9 mouse cellular contexts compared by ENCODE assay signal in genomic region chr2:61138625-61138997, GRCm38 (mm10).
A peak's percentile ranks its signal among the peaks of the same experiment; 100 is the strongest.
DNase-seq lines count a peak whose midpoint lies in the region; ATAC-seq and TF ChIP-seq lines count a peak whose summit lies in the region.
"Had no signal": no experiment of that assay in that cellular context is flagged by ENCODE, and none has a peak within 500 bp of the region (broad histone marks: within the 10 kb centered on the region; RNA-seq: fewer than 3 reads in every experiment).

No protein-coding gene starts in this region.

- DNase-seq in layer of hippocampus, adult 11-12 months (ENCODE audit: low spot score): peak; percentile 6
- DNase-seq in layer of hippocampus, adult 9-11 months: no peak
- no peak for DNase-seq in cerebellum, postnatal 4 days (ENCODE audit: low spot score in 2 of 2)
- no peak for DNase-seq in left cerebral cortex, postnatal 4 days

- no peaks in the 10 kb centered on the region for H3K27me3 ChIP-seq in heart, embryonic 14.5 days (ENCODE audit: control insufficient read depth, insufficient read depth, low read length)
- no peaks in the 10 kb centered on the region for H3K27me3 ChIP-seq in liver, embryonic 15.5 days

- 32% methylated on average over 3 of the region's 3 CpGs for WGBS in heart, embryonic 14.5 days
- 20% methylated on average over 3 of the region's 3 CpGs for WGBS in liver, embryonic 15.5 days (ENCODE audit: insufficient replicate concordance)

- peak overlapping the region; percentile 56; the same call in 1 of the 2 replicates for H3K27ac ChIP-seq in cortical plate, adult 2 months (ENCODE audit: insufficient read depth, low read length)
- H3K27ac ChIP-seq in heart, embryonic 14.5 days (replicated peaks in 1 of 2; ENCODE audit: control insufficient read depth in 1 of 2, insufficient read depth in 1 of 2, low read depth in 2 of 2, low read length in 2 of 2): peak overlapping the region; percentile 67 to 74
- 0 out of 2 replicates have a peak overlapping the region, but pooled peaks have one; percentile 10 for H3K27ac ChIP-seq in liver, embryonic 15.5 days (replicated peaks)

- H3K9ac ChIP-seq in heart, embryonic 14.5 days (ENCODE audit: low read length): no peak overlapping the region
- no peak overlapping the region for H3K9ac ChIP-seq in liver, embryonic 15.5 days

- intact Hi-C loops in left cerebral cortex, postnatal 4 days (cut with DNase I): no loop called here

- peak overlapping the region; percentile 62 for H3K4me2 ChIP-seq in heart, embryonic 14.5 days (ENCODE audit: low read length)
- no peak overlapping the region for H3K4me2 ChIP-seq in liver, embryonic 15.5 days
- H3K4me2 ChIP-seq: midbrain, embryonic 11.5 days had no signal

- no peak for TF ChIP-seq CTCF in cortical plate, adult 2 months (IDR thresholded peaks at IDR 0.05; ENCODE audit: extremely low read depth, insufficient read depth, low read length)

- no peaks in the 10 kb centered on the region; the same call in none of the 2 replicates for H3K4me1 ChIP-seq in cortical plate, adult 2 months (ENCODE audit: control insufficient read depth, insufficient read depth, low read length)
- peaks cover 11 to 21% of the 10 kb centered on the region in 2 experiments for H3K4me1 ChIP-seq in heart, embryonic 14.5 days (ENCODE audit: control insufficient read depth in 2 of 2, insufficient read depth in 2 of 2, low read length in 2 of 2)
- H3K4me1 ChIP-seq in liver, embryonic 15.5 days (replicated peaks): no peaks in the 10 kb centered on the region

- no peaks in the 10 kb centered on the region for H3K36me3 ChIP-seq in heart, embryonic 14.5 days (ENCODE audit: control insufficient read depth, insufficient read depth, low read length)
- no peaks in the 10 kb centered on the region for H3K36me3 ChIP-seq in liver, embryonic 15.5 days (replicated peaks)

- TF ChIP-seq POLR2A in cortical plate, adult 2 months (IDR thresholded peaks at IDR 0.05; ENCODE audit: extremely low read depth, insufficient read depth, low read length): no peak

- H3K9me3 ChIP-seq in heart, embryonic 14.5 days (ENCODE audit: control insufficient read depth, low read length): no peaks in the 10 kb centered on the region
- no peaks in the 10 kb centered on the region for H3K9me3 ChIP-seq in liver, embryonic 15.5 days (replicated peaks)

- no peak overlapping the region for H3K4me3 ChIP-seq in cortical plate, adult 2 months (ENCODE audit: insufficient read depth, low read length)
- no peak overlapping the region for H3K4me3 ChIP-seq in heart, embryonic 14.5 days (ENCODE audit: control insufficient read depth in 1 of 2, insufficient read depth in 1 of 2, low read depth in 1 of 2, low read length in 2 of 2)
- no peak overlapping the region for H3K4me3 ChIP-seq in liver, embryonic 15.5 days (replicated peaks)

- ATAC-seq in heart, embryonic 14.5 days (ENCODE audit: insufficient number of reproducible peaks, insufficient read depth, low FRiP score, low read depth): no peak
- no peak for ATAC-seq in liver, embryonic 15.5 days (ENCODE audit: insufficient read depth)
- ATAC-seq in activated CD4-positive, CD25-positive, alpha-beta regulatory T cell, adult 4 months: no peak

Comparison
In these comparisons a context has a peak if more than half of its experiments do, and no peak if none do; other contexts are left out.
1. H3K27ac ChIP-seq: peak in every context shown above with its lines; median percentile 70 in heart, embryonic 14.5 days; 56 in cortical plate, adult 2 months; 10 in liver, embryonic 15.5 days.